Mouse (Mus musculus) heart, postnatal 4 days (tissue): ENCODE results near the gene Naaladl2. TPM values are rescaled to one million over a fixed set of nuclear protein-coding genes. Genes with fewer than 3 reads are reported as not detected.
"Not testable (repeated sequence)": the region's sequence is repeated elsewhere in the genome, so short reads cannot be mapped to it uniquely, and the experiment has no call there.

ENCODE experiments used
- DNase-seq: peaks from one replicate; pipeline ENCODE4 v3.0.0; 2021
- total RNA-seq, 2 experiments: library from RNA; stranded (reverse); gene quantifications; 2 replicates each; pipeline ENCODE4 v1.2.3; 2021

The Naaladl2 gene
- total RNA-seq: 1 to 10 TPM; 1.3 to 1.5 TPM

GRCm38 (mm10) chr3:25143555-25144311 is at the start of gene Naaladl2:
Gene Naaladl2, minus strand, starts transcription at chr3:25144261.
- peak; percentile 66 for DNase-seq

- no peak for DNase-seq
Observed at GRCm38 (mm10) chr3:25151721-25152120, 7.7 kb upstream of the Naaladl2 start.

GRCm38 (mm10) chr3:25147271-25147670 is 3.2 kb upstream of the Naaladl2 start:
- no peak for DNase-seq

GRCm38 (mm10) chr3:25144961-25145697 is 1.1 kb upstream of the Naaladl2 start:
- no peak for DNase-seq

GRCm38 (mm10) chr3:25143111-25143510 is 950 bp downstream of the Naaladl2 start:
- DNase-seq: no peak

- DNase-seq: no peak
Observed at GRCm38 (mm10) chr3:25131848-25132247, 12.2 kb downstream of the Naaladl2 start.

GRCm38 (mm10) chr3:25127864-25128263 is 16.2 kb downstream of the Naaladl2 start:
- no peak for DNase-seq

GRCm38 (mm10) chr3:25124919-25125846 is 18.9 kb downstream of the Naaladl2 start:
- no peak for DNase-seq

GRCm38 (mm10) chr3:25113107-25113506 is 31.0 kb downstream of the Naaladl2 start:
- DNase-seq: no peak

GRCm38 (mm10) chr3:25108997-25109396 is 35.1 kb downstream of the Naaladl2 start:
- DNase-seq: peak; percentile 61

- no peak for DNase-seq
Observed at GRCm38 (mm10) chr3:25092986-25093385, 51.1 kb downstream of the Naaladl2 start.

- DNase-seq: no peak
Observed at GRCm38 (mm10) chr3:25075785-25076184, 68.3 kb downstream of the Naaladl2 start.

- no peak for DNase-seq
Observed at GRCm38 (mm10) chr3:25074266-25074665, 69.8 kb downstream of the Naaladl2 start.

- no peak for DNase-seq
Observed at GRCm38 (mm10) chr3:25073821-25074220, 70.2 kb downstream of the Naaladl2 start.

GRCm38 (mm10) chr3:25063217-25063616 is 80.8 kb downstream of the Naaladl2 start:
- no peak for DNase-seq

- DNase-seq: no peak
Observed at GRCm38 (mm10) chr3:25052975-25053374, 91.1 kb downstream of the Naaladl2 start.

- DNase-seq: no peak
Observed at GRCm38 (mm10) chr3:25019972-25020371, 124.1 kb downstream of the Naaladl2 start.

- no peak for DNase-seq
Observed at GRCm38 (mm10) chr3:25010751-25011150, 133.3 kb downstream of the Naaladl2 start.

- DNase-seq: not testable (repeated sequence)
Observed at GRCm38 (mm10) chr3:25006802-25007201, 137.3 kb downstream of the Naaladl2 start.

GRCm38 (mm10) chr3:24992577-24992976 is 151.5 kb downstream of the Naaladl2 start:
- DNase-seq: no peak

GRCm38 (mm10) chr3:24992078-24992477 is 152.0 kb downstream of the Naaladl2 start:
- DNase-seq: no peak

- no peak for DNase-seq
Observed at GRCm38 (mm10) chr3:24982111-24982510, 161.9 kb downstream of the Naaladl2 start.

- DNase-seq: no peak
Observed at GRCm38 (mm10) chr3:24942170-24942569, 201.9 kb downstream of the Naaladl2 start.
